Mouse (Mus musculus) liver, postnatal 0 days (tissue): ENCODE results near the gene Sox6. TPM values are rescaled to one million over a fixed set of nuclear protein-coding genes. Genes with fewer than 3 reads are reported as not detected.

ENCODE experiments used
- ATAC-seq: fragments of 200-750 bp; cut with Nextera tagmentation; 2 replicates; pipeline ENCODE4 v1.8.0; 2017; ENCODE audit warnings: mild to moderate bottlenecking, moderate library complexity
- DNase-seq: peaks from one replicate; pipeline ENCODE4 v3.0.0-alpha.2; 2016
- H3K27ac ChIP-seq: fragments of 300-500 bp; sonication (generic); 2 replicates; pipeline ENCODE4 v1.5.1; 2014; ENCODE audit warnings: antibody characterized with exemption, moderate library complexity, mild to moderate bottlenecking, low read depth
- H3K27me3 ChIP-seq: fragments of 300-500 bp; sonication (generic); 2 replicates; pipeline ENCODE4 v1.6.1; 2014; ENCODE audit warnings: low read length, control low read depth, mixed read lengths; ENCODE audit not compliant: insufficient read depth
- H3K36me3 ChIP-seq: fragments of 300-500 bp; sonication (generic); replicated peaks from 2 replicates; pipeline ENCODE4 v1.6.1; 2014; ENCODE audit warnings: mild to moderate bottlenecking, control low read depth, low read length, moderate library complexity, mixed read lengths; ENCODE audit not compliant: insufficient read depth
- H3K4me1 ChIP-seq: fragments of 300-500 bp; sonication (generic); 2 replicates; pipeline ENCODE4 v1.6.1; 2014; ENCODE audit warnings: antibody characterized with exemption, mild to moderate bottlenecking, control low read depth; ENCODE audit not compliant: insufficient read depth
- H3K4me2 ChIP-seq: fragments of 300-500 bp; sonication (generic); 2 replicates; pipeline ENCODE4 v1.6.1; 2014; ENCODE audit warnings: low read depth, mild to moderate bottlenecking, low read length, moderate library complexity, mixed read lengths
- H3K4me3 ChIP-seq: fragments of 300-500 bp; sonication (generic); 2 replicates; pipeline ENCODE4 v1.5.1; 2014; ENCODE audit warnings: low read depth, low read length
- H3K9ac ChIP-seq: fragments of 300-500 bp; sonication (generic); replicated peaks from 2 replicates; pipeline ENCODE4 v1.6.1; 2014; ENCODE audit warnings: mild to moderate bottlenecking, moderate library complexity
- H3K9me3 ChIP-seq: fragments of 300-500 bp; sonication (generic); 2 replicates; pipeline ENCODE4 v1.6.1; 2016; ENCODE audit warnings: mild to moderate bottlenecking, control low read depth, low read length, mixed read lengths
- CTCF ChIP-seq: sonication (generic); IDR thresholded peaks from 2 replicates; pipeline ENCODE4 v1.5.1; 2016; ENCODE audit warnings: antibody characterized with exemption, low read depth
- EP300 ChIP-seq: IDR thresholded peaks from 2 replicates; pipeline ENCODE4 v1.6.1; 2016; ENCODE audit warnings: antibody characterized with exemption, low read depth, mild to moderate bottlenecking
- WGBS: fragments of 180-500 bp; shearing (Covaris S2); extraction: QIAGEN DNeasy Blood & Tissue Kit; methylation state at CpG from one replicate; pipeline ENCODE4 v1.1.7; 2014; ENCODE audit not compliant: insufficient replicate concordance; 5-methylcytosine and 5-hydroxymethylcytosine counted together
- polyA plus RNA-seq: library from polyadenylated mRNA; unstranded; fragments of >200 nt; fragmentation: Nextera tagmentation; extraction: Ambion mirVana; gene quantifications from 2 replicates; pipeline ENCODE4 v1.2.1, GENCODE M21; 2015

Gene Sox6
- polyA plus RNA-seq, 1 experiment from 2014 or later, result 44.4 TPM

GRCm38 (mm10) chr7:115568821-115569240, 469.8 kb downstream of the Sox6 start:
- ATAC-seq, result no peak
- DNase-seq, result no peak
- no peak overlapping the region for H3K4me3 ChIP-seq
- no peak overlapping the region for H3K9ac ChIP-seq
- no peak overlapping the region for H3K27ac ChIP-seq
- H3K9me3 ChIP-seq, result no peaks in the 10 kb centered on the region
- no peaks in the 10 kb centered on the region; the same call in 1 of the 2 replicates for H3K36me3 ChIP-seq
- 68% methylated on average over 9 of the region's 9 CpGs for WGBS
- H3K27me3 ChIP-seq, result no peaks in the 10 kb centered on the region
- no peak overlapping the region for H3K4me2 ChIP-seq
- TF ChIP-seq EP300, result no peak
- TF ChIP-seq CTCF, result no peak
- H3K4me1 ChIP-seq, result peaks cover 4% of the 10 kb centered on the region; the same call in 1 of the 2 replicates

GRCm38 (mm10) chr7:115568301-115568700, 470.3 kb downstream of the Sox6 start:
- Histone ChIP-seq H3K4me1 (peaks cover 4% of the 10 kb centered on the region; the same call in 1 of the 2 replicates), H3K4me3 (no peak overlapping the region), H3K9ac (no peak overlapping the region), H3K36me3 (no peaks in the 10 kb centered on the region; the same call in 1 of the 2 replicates), H3K27me3 (no peaks in the 10 kb centered on the region), H3K9me3 (no peaks in the 10 kb centered on the region), H3K27ac (no peak overlapping the region), H3K4me2 (no peak overlapping the region)
- ATAC-seq, result no peak
- TF ChIP-seq CTCF (no peak), EP300 (no peak)
- no peak for DNase-seq
- 91% methylated on average over 11 of the region's 11 CpGs for WGBS

DNA sequence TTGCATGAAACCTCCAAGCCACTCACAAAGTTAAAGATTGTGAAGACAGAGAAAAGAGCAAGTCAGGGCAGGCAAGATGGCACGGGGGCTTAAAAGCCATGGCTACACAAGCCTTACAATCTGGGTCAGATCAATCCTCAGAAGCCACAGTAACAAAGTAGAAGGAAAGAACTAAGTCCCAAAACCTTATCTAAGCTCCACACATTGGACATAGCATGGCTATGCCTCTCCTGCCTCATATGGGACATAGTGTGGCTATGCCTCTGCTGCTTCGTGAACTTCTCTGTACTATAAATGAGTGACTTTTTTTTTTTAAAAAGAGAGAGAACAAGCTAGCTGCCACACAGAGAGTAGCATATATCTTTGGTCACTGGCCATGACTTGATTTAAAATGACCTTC, 471.8 kb downstream of the Sox6 start:
- 58% methylated on average over 2 of the region's 2 CpGs for WGBS
- TF ChIP-seq CTCF (no peak), EP300 (no peak)
- Histone ChIP-seq H3K36me3 (no peaks in the 10 kb centered on the region; the same call in 1 of the 2 replicates), H3K27me3 (no peaks in the 10 kb centered on the region), H3K4me2 (no peak overlapping the region), H3K9me3 (no peaks in the 10 kb centered on the region), H3K27ac (no peak overlapping the region), H3K4me1 (peaks cover 4% of the 10 kb centered on the region; the same call in 1 of the 2 replicates), H3K4me3 (no peak overlapping the region), H3K9ac (no peak overlapping the region)
- DNase-seq (no peak), ATAC-seq (no peak)

GRCm38 (mm10) chr7:115565060-115565426, 473.6 kb downstream of the Sox6 start:
- Histone ChIP-seq H3K9me3 (no peaks in the 10 kb centered on the region), H3K4me2 (no peak overlapping the region), H3K9ac (0 out of 2 replicates have a peak overlapping the region, but pooled peaks have one; percentile 17), H3K36me3 (no peaks in the 10 kb centered on the region), H3K4me1 (peaks cover 4% of the 10 kb centered on the region; the same call in 1 of the 2 replicates), H3K27me3 (no peaks in the 10 kb centered on the region), H3K4me3 (no peak overlapping the region), H3K27ac (peak overlapping the region; percentile 73)
- peak; percentile 74 for ATAC-seq
- 70% methylated on average over 5 of the region's 5 CpGs for WGBS
- TF ChIP-seq CTCF, result no peak
- no peak for TF ChIP-seq EP300
- DNase-seq, result peak; percentile 19

- DNase-seq, result no peak
- H3K36me3 ChIP-seq, result no peaks in the 10 kb centered on the region
- WGBS, result 61% methylated on average over 6 of the region's 6 CpGs
- peaks cover 4% of the 10 kb centered on the region; the same call in 1 of the 2 replicates for H3K4me1 ChIP-seq
- TF ChIP-seq CTCF (no peak), EP300 (no peak)
- no peak overlapping the region for H3K4me3 ChIP-seq
- no peaks in the 10 kb centered on the region for H3K27me3 ChIP-seq
- H3K9ac ChIP-seq, result no peak overlapping the region
- H3K9me3 ChIP-seq, result no peaks in the 10 kb centered on the region
- no peak overlapping the region for H3K4me2 ChIP-seq
- H3K27ac ChIP-seq, result peak overlapping the region; percentile 73
- ATAC-seq, result peak; percentile 83
These were observed 474.1 kb downstream of the Sox6 start for GRCm38 (mm10) chr7:115564359-115565059.

GRCm38 (mm10) chr7:115556677-115557076, 481.9 kb downstream of the Sox6 start:
- TF ChIP-seq CTCF (no peak), EP300 (no peak)
- Histone ChIP-seq H3K4me2 (no peak overlapping the region), H3K27me3 (no peaks in the 10 kb centered on the region), H3K9ac (no peak overlapping the region), H3K4me3 (no peak overlapping the region), H3K27ac (no peak overlapping the region), H3K4me1 (no peaks in the 10 kb centered on the region), H3K36me3 (no peaks in the 10 kb centered on the region), H3K9me3 (no peaks in the 10 kb centered on the region)
- DNase-seq, result no peak
- WGBS, result 48% methylated on average over 3 of the region's 3 CpGs
- no peak for ATAC-seq
